Mouse (Mus musculus): Measurements from ENCODE around the gene Pdlim7. TPM values are rescaled to one million over a fixed set of nuclear protein-coding genes. Genes with fewer than 3 reads are reported as not detected.
A peak's percentile ranks its signal among the peaks of the same experiment; 100 is the strongest.

Pdlim7 gene
- polyA plus RNA-seq, 1 experiment from 2014 or later = 229 TPM

GRCm38 (mm10) chr13:55511492-55511861, 2.0 kb downstream of the Pdlim7 start:
- peaks cover 34% of the 10 kb centered on the region for H3K4me1 ChIP-seq (ENCODE audit: control insufficient read depth, insufficient read depth, low read length)
- peak overlapping the region; percentile 94 for H3K27ac ChIP-seq (ENCODE audit: low read length)
- ATAC-seq (replicated peaks; ENCODE audit: extremely low read depth, insufficient read depth, low FRiP score) = peak; percentile 1; the same call in 1 of the 2 replicates
- H3K27me3 ChIP-seq (ENCODE audit: control insufficient read depth, insufficient read depth, low read length) = peaks cover 12% of the 10 kb centered on the region
- peak overlapping the region; percentile 90 for H3K9ac ChIP-seq (ENCODE audit: low read length)
- no peaks in the 10 kb centered on the region for H3K9me3 ChIP-seq (replicated peaks; ENCODE audit: control insufficient read depth, low read length)
- H3K36me3 ChIP-seq (ENCODE audit: control insufficient read depth, insufficient read depth) = peaks cover 31% of the 10 kb centered on the region
- 21% methylated on average over 5 of the region's 5 CpGs for WGBS
- peak overlapping the region; percentile 82 for H3K4me3 ChIP-seq (ENCODE audit: low read length)
- H3K4me2 ChIP-seq (ENCODE audit: low read depth, low read length) = peak overlapping the region; percentile 84

GRCm38 (mm10) chr13:55510668-55511491, 2.6 kb downstream of the Pdlim7 start:
- ATAC-seq (replicated peaks; ENCODE audit: extremely low read depth, insufficient read depth, low FRiP score) = peak; percentile 78
- Histone ChIP-seq H3K9me3 (replicated peaks; ENCODE audit: control insufficient read depth, low read length) (no peaks in the 10 kb centered on the region), H3K36me3 (ENCODE audit: control insufficient read depth, insufficient read depth) (peaks cover 35% of the 10 kb centered on the region), H3K27me3 (ENCODE audit: control insufficient read depth, insufficient read depth, low read length) (peaks cover 10% of the 10 kb centered on the region), H3K27ac (ENCODE audit: low read length) (peak overlapping the region; percentile 94), H3K9ac (ENCODE audit: low read length) (peak overlapping the region; percentile 90), H3K4me2 (ENCODE audit: low read depth, low read length) (peak overlapping the region; percentile 84), H3K4me3 (ENCODE audit: low read length) (peak overlapping the region; percentile 82), H3K4me1 (ENCODE audit: control insufficient read depth, insufficient read depth, low read length) (peaks cover 34% of the 10 kb centered on the region)
- 5% methylated on average over 6 of the region's 6 CpGs for WGBS

- Histone ChIP-seq H3K27me3 (ENCODE audit: control insufficient read depth, insufficient read depth, low read length) (peaks cover 8% of the 10 kb centered on the region), H3K4me3 (ENCODE audit: low read length) (peak overlapping the region; percentile 3; the same call in 1 of the 2 replicates), H3K36me3 (ENCODE audit: control insufficient read depth, insufficient read depth) (peaks cover 39% of the 10 kb centered on the region), H3K9me3 (replicated peaks; ENCODE audit: control insufficient read depth, low read length) (no peaks in the 10 kb centered on the region), H3K27ac (ENCODE audit: low read length) (peak overlapping the region; percentile 94), H3K4me2 (ENCODE audit: low read depth, low read length) (peak overlapping the region; percentile 84), H3K4me1 (ENCODE audit: control insufficient read depth, insufficient read depth, low read length) (peaks cover 34% of the 10 kb centered on the region), H3K9ac (ENCODE audit: low read length) (peak overlapping the region; percentile 21; the same call in 1 of the 2 replicates)
- WGBS = 35% methylated on average over 3 of the region's 3 CpGs
- ATAC-seq (replicated peaks; ENCODE audit: extremely low read depth, insufficient read depth, low FRiP score) = no peak
These were observed 3.2 kb downstream of the Pdlim7 start for GRCm38 (mm10) chr13:55510332-55510667.

- ATAC-seq (replicated peaks; ENCODE audit: extremely low read depth, insufficient read depth, low FRiP score) = no peak
- Histone ChIP-seq H3K36me3 (ENCODE audit: control insufficient read depth, insufficient read depth) (peaks cover 50% of the 10 kb centered on the region), H3K4me2 (ENCODE audit: low read depth, low read length) (no peak overlapping the region), H3K4me1 (ENCODE audit: control insufficient read depth, insufficient read depth, low read length) (peaks cover 34% of the 10 kb centered on the region), H3K27me3 (ENCODE audit: control insufficient read depth, insufficient read depth, low read length) (0 out of 2 replicates have a peak, but pooled peaks cover 2% of the 10 kb centered on the region), H3K9me3 (replicated peaks; ENCODE audit: control insufficient read depth, low read length) (no peaks in the 10 kb centered on the region), H3K27ac (ENCODE audit: low read length) (no peak overlapping the region), H3K9ac (ENCODE audit: low read length) (no peak overlapping the region), H3K4me3 (ENCODE audit: low read length) (no peak overlapping the region)
- 89% methylated on average over 10 of the region's 10 CpGs for WGBS
These were observed 4.9 kb downstream of the Pdlim7 start for GRCm38 (mm10) chr13:55508531-55508930.

GRCm38 (mm10) chr13:55507877-55508276, 5.6 kb downstream of the Pdlim7 start:
- H3K4me3 ChIP-seq (ENCODE audit: low read length) = no peak overlapping the region
- H3K27me3 ChIP-seq (ENCODE audit: control insufficient read depth, insufficient read depth, low read length) = 0 out of 2 replicates have a peak, but pooled peaks cover 2% of the 10 kb centered on the region
- peaks cover 57% of the 10 kb centered on the region for H3K36me3 ChIP-seq (ENCODE audit: control insufficient read depth, insufficient read depth)
- WGBS = 72% methylated on average over 11 of the region's 11 CpGs
- H3K9me3 ChIP-seq (replicated peaks; ENCODE audit: control insufficient read depth, low read length) = no peaks in the 10 kb centered on the region
- H3K4me1 ChIP-seq (ENCODE audit: control insufficient read depth, insufficient read depth, low read length) = peaks cover 34% of the 10 kb centered on the region
- H3K27ac ChIP-seq (ENCODE audit: low read length) = no peak overlapping the region
- H3K9ac ChIP-seq (ENCODE audit: low read length) = no peak overlapping the region
- no peak overlapping the region for H3K4me2 ChIP-seq (ENCODE audit: low read depth, low read length)
- no peak for ATAC-seq (replicated peaks; ENCODE audit: extremely low read depth, insufficient read depth, low FRiP score)

- ATAC-seq (replicated peaks; ENCODE audit: extremely low read depth, insufficient read depth, low FRiP score) = no peak
- 80% methylated on average over 10 of the region's 10 CpGs for WGBS
- H3K9me3 ChIP-seq (replicated peaks; ENCODE audit: control insufficient read depth, low read length) = no peaks in the 10 kb centered on the region
- H3K9ac ChIP-seq (ENCODE audit: low read length) = no peak overlapping the region
- no peak overlapping the region for H3K4me2 ChIP-seq (ENCODE audit: low read depth, low read length)
- H3K4me1 ChIP-seq (ENCODE audit: control insufficient read depth, insufficient read depth, low read length) = peaks cover 28% of the 10 kb centered on the region
- H3K27ac ChIP-seq (ENCODE audit: low read length) = no peak overlapping the region
- H3K36me3 ChIP-seq (ENCODE audit: control insufficient read depth, insufficient read depth) = peaks cover 62% of the 10 kb centered on the region
- H3K27me3 ChIP-seq (ENCODE audit: control insufficient read depth, insufficient read depth, low read length) = 0 out of 2 replicates have a peak, but pooled peaks cover 2% of the 10 kb centered on the region
- no peak overlapping the region for H3K4me3 ChIP-seq (ENCODE audit: low read length)
These were observed 6.8 kb downstream of the Pdlim7 start for GRCm38 (mm10) chr13:55506697-55507096.

GRCm38 (mm10) chr13:55505810-55506209, 7.7 kb downstream of the Pdlim7 start:
- Histone ChIP-seq H3K27me3 (ENCODE audit: control insufficient read depth, insufficient read depth, low read length) (0 out of 2 replicates have a peak, but pooled peaks cover 2% of the 10 kb centered on the region), H3K27ac (ENCODE audit: low read length) (no peak overlapping the region), H3K4me1 (ENCODE audit: control insufficient read depth, insufficient read depth, low read length) (peaks cover 19% of the 10 kb centered on the region), H3K4me2 (ENCODE audit: low read depth, low read length) (no peak overlapping the region), H3K4me3 (ENCODE audit: low read length) (no peak overlapping the region), H3K36me3 (ENCODE audit: control insufficient read depth, insufficient read depth) (peaks cover 62% of the 10 kb centered on the region), H3K9me3 (replicated peaks; ENCODE audit: control insufficient read depth, low read length) (no peaks in the 10 kb centered on the region), H3K9ac (ENCODE audit: low read length) (no peak overlapping the region)
- 90% methylated on average over 9 of the region's 9 CpGs for WGBS
- no peak for ATAC-seq (replicated peaks; ENCODE audit: extremely low read depth, insufficient read depth, low FRiP score)

GRCm38 (mm10) chr13:55504390-55504789, 9.1 kb downstream of the Pdlim7 start:
- H3K9me3 ChIP-seq (replicated peaks; ENCODE audit: control insufficient read depth, low read length) = no peaks in the 10 kb centered on the region
- WGBS = 83% methylated on average over 5 of the region's 5 CpGs

GRCm38 (mm10) chr13:55502405-55502804, 11.1 kb downstream of the Pdlim7 start:
- no peaks in the 10 kb centered on the region for H3K4me1 ChIP-seq (ENCODE audit: control insufficient read depth, insufficient read depth, low read length)
- peaks cover 49% of the 10 kb centered on the region for H3K36me3 ChIP-seq (ENCODE audit: control insufficient read depth, insufficient read depth)
- no peaks in the 10 kb centered on the region for H3K9me3 ChIP-seq (replicated peaks; ENCODE audit: control insufficient read depth, low read length)
- H3K27me3 ChIP-seq (ENCODE audit: control insufficient read depth, insufficient read depth, low read length) = peaks cover 17% of the 10 kb centered on the region
- no peak overlapping the region for H3K4me2 ChIP-seq (ENCODE audit: low read depth, low read length)
- no peak overlapping the region for H3K27ac ChIP-seq (ENCODE audit: low read length)
- WGBS = 87% methylated on average over 8 of the region's 8 CpGs
- H3K9ac ChIP-seq (ENCODE audit: low read length) = no peak overlapping the region
- H3K4me3 ChIP-seq (ENCODE audit: low read length) = no peak overlapping the region
- ATAC-seq (replicated peaks; ENCODE audit: extremely low read depth, insufficient read depth, low FRiP score) = no peak

More at GRCm38 (mm10) chr13:55504390-55504789, 9.1 kb downstream of the Pdlim7 start:
- Histone ChIP-seq H3K36me3 (ENCODE audit: control insufficient read depth, insufficient read depth) (peaks cover 57% of the 10 kb centered on the region), H3K4me1 (ENCODE audit: control insufficient read depth, insufficient read depth, low read length) (peaks cover 6% of the 10 kb centered on the region; the same call in 1 of the 2 replicates), H3K4me3 (ENCODE audit: low read length) (no peak overlapping the region), H3K9ac (ENCODE audit: low read length) (no peak overlapping the region), H3K27me3 (ENCODE audit: control insufficient read depth, insufficient read depth, low read length) (peaks cover 4% of the 10 kb centered on the region; the same call in 1 of the 2 replicates), H3K27ac (ENCODE audit: low read length) (no peak overlapping the region), H3K4me2 (ENCODE audit: low read depth, low read length) (no peak overlapping the region)
- ATAC-seq (replicated peaks; ENCODE audit: extremely low read depth, insufficient read depth, low FRiP score) = no peak

Measured in heart, embryonic 16.5 days (tissue).